Mouse (Mus musculus): ENCODE measurements at regions not wholly inside any gene's neighbourhood (a gene's known extent, or its start where the extent isn't known, plus 50 kb on each side); places are given as distances from the start of the nearest gene placed in this dataset.
"Not testable (repeated sequence)": the region's sequence is repeated elsewhere in the genome, so short reads cannot be mapped to it uniquely, and the experiment has no call there.

DNA sequence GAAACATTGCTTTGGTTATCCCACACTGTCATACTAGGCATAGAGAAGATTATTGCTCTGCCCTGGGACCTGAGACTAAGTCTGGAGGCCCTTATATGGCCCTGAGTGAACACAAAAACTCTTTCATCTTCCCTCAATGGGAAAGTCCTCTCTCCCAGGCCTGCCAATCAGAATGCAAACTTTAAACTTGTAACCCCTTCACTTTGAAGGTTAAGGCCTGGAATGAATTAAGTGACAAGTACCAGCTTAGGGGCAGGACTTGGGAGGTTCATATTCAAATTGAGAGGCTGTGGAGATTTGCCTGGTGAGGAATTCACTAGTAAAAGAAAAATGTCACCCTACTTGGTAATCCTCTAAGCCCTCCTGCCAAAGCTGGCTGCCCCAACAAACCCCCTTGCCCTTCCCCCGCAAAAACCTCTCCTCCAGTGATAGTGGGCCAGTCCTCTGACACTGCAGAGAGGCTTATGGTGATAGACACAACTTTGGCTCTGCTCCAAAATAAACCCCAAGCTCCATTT is 120.4 kb upstream of the Thpo start:
- no peak for DNase-seq

GRCm38 (mm10) chr16:20838151-20838550 is 103.8 kb upstream of the Thpo start:
- DNase-seq: no peak

DNA sequence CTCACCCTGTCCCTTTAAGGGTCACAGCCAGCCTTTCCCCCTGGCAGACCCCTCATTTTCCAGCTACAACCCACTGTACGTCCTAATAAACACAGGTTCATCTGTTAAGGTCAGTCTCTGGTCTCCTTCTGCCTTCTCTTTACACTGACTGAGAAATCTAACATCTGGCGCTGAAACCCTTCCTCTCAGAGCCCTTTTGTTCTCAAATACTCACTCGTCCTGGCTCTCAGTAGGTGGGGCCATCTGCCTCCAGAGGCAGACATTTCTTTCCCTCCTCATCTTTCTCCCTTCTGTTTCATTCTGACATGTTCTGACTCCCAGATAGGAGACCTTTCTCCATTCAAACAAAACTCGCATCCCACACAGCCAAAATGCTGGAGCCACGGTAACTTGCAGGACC is 102.6 kb upstream of the Thpo start:
- no peak for DNase-seq

- not testable (repeated sequence) for DNase-seq
These were observed 99.5 kb upstream of the Thpo start for GRCm38 (mm10) chr16:20833838-20834237.

- DNase-seq: no peak
These were observed 99.0 kb upstream of the Thpo start for GRCm38 (mm10) chr16:20833301-20833700.

DNA sequence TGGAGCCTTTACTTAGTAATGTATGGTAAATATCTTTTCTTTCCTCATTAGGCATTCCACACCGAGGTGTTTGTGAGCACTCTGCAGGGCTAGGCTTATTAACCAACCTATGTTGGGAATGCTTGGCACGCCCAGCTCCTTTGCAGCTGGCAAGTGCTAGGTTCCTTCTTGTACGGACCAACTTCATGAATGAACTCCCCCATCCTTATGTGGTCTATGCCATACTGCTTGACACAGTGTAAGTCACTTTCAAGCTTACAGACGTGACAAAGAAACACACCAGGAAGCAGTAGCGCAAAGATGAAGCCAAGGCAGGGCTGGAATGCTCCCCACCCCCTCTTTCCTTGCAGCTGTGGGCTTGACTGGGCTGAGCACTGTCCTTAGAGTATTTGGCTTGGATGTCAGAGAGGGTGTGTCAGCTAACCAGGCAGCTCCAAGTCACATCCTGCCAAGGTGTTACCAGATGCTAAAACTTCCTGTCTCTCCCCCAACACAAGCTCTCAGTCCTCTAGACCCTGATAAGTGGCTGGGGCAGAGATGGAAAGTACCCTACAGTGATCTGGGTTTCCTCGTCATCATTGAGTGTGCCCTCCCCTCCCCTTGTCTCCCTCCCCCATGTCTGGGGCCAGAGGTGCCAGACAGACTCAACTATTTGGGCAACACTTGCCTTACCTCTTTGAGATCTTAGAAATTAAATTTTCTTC is 95.6 kb upstream of the Thpo start:
- DNase-seq: peak; percentile 3

DNA sequence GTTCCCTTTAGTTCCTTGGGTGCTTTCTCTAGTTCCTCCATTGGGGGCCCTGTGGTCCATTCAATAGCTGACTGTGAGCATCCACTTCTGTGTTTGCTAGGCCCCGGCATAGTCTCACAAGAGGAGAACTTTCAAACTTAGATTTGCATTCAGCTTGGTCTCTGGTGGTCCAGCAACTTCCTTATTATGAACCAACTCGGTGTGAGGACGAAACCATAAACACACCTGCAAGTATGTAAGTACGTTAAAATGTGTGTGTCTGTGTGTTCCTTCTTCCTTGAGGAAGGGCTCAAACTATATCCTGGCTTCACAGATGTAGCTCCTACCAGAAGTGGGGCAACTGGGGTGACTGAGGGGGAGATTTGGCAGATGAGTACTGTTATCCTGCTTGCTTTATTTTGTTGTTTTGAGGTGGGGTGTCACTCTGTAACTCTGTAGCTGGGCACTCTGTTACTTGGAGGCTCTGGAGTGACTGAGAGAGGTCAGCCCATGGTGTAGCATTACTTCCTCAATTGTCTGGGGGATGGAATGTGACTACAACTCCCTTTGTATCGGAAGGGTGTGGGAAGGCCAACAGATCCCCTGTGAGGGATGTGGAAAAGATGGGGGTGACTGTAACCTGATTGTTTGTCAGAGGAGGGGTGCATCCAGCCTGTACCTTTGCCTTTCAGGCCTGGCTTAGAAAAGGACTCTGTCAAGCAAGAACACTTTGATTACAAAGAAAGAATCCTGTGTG is 94.9 kb upstream of the Thpo start:
- no peak for DNase-seq

DNA sequence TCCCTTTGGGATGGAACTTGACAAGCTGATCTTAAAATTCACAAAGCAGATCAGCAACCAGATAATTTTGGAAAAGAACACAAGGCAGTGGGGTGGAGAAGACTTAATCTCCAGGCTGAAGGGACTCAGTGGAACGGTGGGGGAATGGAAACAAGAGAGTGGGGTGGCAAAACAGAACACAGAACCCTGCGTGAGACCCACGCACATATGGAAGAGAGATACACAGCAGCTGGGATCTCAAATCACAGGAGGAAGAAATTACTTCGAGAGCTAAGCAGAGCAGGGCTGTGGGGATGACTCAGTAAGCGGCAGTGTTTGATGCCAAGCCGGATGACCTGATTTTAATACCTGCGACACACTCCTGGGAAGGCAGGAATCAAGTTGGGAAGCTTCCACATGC is 89.9 kb upstream of the Thpo start:
- no peak for DNase-seq

DNA sequence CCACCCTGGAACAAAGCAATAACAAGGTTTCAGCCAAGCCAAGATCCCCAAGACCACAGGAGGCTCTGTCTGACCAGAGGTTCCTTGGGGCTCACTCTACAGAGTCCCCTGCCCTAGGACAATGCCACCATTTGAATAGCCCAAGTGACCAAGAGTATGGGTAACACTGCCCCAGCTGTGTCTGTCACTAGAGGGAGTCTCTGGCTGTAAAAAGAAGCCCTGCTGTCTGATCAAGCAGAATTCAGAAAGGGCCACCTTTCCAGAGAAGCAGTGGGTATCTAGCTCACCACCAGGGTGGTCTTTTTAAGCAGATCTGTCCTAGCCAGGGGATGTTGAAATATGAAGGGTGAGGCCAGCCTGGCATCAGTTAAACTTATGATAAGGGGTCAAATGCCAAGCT is 86.6 kb upstream of the Thpo start:
- DNase-seq: no peak

- DNase-seq: no peak
These were observed 85.3 kb upstream of the Thpo start for GRCm38 (mm10) chr16:20819568-20819967.

DNA sequence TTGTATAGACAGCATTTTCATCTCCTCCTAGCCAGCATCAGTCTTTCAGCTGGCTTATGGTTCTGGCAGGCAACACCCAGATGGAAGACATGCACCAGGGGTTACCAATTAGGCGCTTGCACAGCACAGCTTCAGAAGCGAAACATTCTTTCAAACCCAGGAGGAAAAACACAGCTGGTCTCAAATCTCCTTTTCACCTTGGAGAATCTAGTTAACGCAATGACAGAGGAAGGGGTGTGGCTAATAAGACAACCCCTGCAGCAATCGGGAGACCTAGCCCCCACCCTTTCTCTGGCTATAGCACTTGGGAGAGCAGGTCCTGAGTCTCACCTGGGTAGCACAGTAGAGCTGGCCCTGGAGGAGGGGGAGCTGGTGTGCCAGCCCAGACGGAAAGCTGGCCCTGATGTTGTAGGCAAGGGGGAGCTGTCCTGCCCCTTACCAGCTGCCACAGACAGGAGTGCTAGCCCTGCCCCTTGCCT is 84.4 kb upstream of the Thpo start:
- DNase-seq: no peak

GRCm38 (mm10) chr16:20814976-20815375 is 80.7 kb upstream of the Thpo start:
- DNase-seq: no peak

DNA sequence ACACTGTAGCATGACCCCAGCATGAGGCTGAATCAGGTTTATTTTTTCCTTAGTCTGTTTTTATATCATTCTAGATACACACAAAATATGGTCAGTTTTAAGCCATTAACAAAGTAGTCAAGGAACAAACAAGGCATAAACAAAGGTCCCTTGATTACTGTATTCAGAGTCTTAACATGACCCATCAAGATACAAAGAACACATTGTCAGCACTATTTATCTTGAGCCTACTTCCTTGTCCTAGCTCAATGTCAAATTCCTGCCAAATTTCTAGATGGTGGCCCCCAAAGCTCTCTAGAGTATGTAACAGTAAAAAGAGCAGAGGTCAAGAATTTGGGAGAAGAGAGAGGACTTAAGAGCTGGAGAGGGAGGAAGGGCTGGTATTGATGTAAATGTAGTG is 79.9 kb upstream of the Thpo start:
- no peak for DNase-seq

- DNase-seq: not testable (repeated sequence)
These were observed 77.7 kb upstream of the Thpo start for GRCm38 (mm10) chr16:20812025-20812424.

DNA sequence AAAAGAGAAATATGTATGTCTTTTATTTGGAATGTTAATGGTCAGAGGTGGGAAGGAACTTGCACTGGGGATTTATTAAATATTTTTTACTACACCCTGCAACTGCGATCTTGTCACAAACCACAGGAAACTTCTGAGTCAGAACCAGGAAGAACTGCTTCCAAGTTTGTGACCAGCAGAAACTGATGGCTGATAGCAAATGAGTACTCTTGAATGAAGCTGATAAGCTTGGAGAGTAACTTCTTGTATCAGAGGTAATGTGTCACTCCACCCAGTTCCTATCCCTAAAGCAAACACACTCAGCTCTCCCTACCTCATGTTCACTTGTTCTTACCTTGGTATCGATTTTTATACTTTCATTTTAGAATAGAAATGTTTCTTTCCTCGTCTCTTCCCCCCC is 76.0 kb upstream of the Thpo start:
- no peak for DNase-seq

DNA sequence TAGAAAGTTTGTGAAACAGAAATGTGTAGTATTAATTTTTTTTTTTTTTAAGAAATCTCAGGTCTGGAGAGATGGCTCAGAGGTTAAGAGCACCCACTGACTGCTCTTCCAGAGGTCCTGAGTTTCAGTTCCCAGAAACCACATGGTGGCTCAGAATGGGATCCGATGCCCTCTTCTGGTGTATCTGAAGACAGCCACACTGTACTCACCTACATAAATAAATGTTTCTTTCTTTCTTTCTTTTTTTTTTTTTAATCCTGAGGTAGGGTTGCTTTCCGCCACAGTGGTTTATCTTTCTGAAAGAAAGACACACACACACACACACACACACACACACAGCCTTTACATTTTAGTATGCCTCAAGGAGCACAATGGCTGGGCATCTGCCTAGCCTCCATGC is 74.0 kb upstream of the Thpo start:
- no peak for DNase-seq

GRCm38 (mm10) chr16:20806739-20807138 is 72.4 kb upstream of the Thpo start:
- DNase-seq: no peak

- no peak for DNase-seq
These were observed 71.5 kb upstream of the Thpo start for GRCm38 (mm10) chr16:20805793-20806192.

- DNase-seq: no peak
These were observed 70.8 kb upstream of the Thpo start for GRCm38 (mm10) chr16:20805086-20805485.

DNA sequence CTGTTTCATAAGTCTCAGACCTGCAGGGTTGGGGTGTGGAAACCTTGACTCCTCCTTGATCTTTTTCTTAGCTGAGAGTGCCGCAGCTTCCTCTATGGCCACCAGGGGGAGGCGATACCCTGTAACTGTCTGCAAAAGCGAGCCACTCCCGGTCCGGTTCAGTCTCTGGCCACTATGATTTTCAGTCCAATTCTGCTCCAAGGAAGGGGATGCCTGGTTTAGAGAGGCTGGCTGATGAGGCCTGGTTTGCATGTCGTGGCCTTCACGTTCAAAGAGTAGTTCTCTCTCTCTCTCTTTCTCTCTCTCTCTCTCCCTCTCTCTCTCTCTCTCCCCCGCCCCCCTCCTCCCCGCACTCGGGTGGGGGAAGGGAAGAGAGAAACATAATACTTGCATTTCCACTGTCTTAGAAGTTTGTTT is 70.3 kb upstream of the Thpo start:
- DNase-seq: peak; percentile 91

DNA sequence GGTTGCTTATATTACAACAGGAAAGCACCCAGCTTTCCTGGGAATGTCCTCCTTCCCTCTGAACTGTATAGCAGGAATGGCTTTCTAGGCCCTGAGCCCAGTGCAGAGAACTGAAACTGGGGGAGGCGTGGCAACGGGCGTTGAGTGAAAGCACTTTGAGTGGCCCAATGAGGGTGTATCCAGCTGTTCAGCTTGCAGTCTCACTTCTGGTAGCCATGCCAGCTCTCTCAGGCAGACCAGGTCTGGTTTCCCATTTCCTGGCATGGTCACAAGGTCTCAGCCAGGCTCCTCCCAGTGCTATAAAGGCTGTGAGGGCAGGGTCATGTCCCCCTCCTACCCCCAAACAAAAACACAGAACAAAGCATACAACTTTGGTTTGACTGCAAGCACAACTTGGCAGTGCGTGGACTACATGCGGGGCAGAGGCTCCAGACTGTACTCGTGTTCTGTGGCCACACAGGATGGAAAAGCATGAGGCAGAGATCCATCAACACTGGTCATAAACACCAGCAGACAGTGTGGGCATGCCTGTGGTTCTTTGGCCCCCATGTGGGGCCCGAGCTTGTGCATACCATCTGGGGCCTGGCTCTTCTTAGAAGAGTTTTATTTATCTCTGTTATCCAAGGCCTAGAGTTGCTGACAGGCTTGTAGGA is 69.1 kb upstream of the Thpo start:
- DNase-seq: peak; percentile 56

DNA sequence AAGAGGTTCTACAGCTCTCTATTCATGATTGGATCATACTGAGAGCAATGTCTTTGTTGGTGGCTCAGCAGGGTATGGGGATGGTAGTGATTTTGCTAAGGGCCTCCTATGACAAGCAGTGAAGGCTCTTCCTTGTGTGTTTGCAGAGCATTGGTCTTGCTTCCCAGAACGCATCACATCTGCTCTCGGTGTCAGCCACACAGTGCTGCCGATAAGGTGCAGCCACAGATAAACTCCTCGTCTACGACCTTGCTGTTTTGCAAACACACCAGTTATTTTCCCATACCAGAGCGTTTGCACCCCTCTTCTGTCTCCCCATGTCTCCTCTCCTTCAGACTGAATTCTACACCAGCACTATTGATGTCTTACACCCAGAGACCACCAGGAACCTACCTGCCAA is 68.4 kb upstream of the Thpo start:
- DNase-seq: no peak

DNA sequence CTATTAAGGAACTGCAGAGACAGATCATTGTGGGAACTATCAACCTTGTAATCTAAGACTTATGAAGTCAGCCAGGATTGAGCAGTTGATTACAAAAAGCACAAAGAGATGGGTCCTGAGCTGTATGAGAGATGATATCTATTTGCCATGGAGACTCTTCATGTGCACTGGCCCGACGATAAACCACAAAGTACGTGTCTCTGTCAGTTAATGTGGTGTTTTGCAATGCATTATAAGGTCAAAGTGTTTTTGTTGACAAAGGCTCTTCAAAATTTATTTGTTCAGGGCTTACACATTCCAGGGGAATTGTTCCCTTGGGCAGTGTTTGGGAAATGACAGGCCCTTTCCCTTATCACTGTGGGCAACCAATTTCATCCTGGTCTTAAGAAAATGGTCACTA is 65.7 kb upstream of the Thpo start:
- no peak for DNase-seq

- no peak for DNase-seq
These were observed 63.8 kb upstream of the Thpo start for GRCm38 (mm10) chr16:20798115-20798514.

Data from lung, postnatal 36 days (tissue).